Mouse (Mus musculus) hematopoietic stem cell, adult 5-6 weeks (primary cell): ENCODE results near the gene Igf1r. TPM values are rescaled to one million over a fixed set of nuclear protein-coding genes. Genes with fewer than 3 reads are reported as not detected.

Experiments
- ATAC-seq, 2 experiments: fragments of 125-278 bp in 1 of 2; replicated peaks in 1 of 2; 2 replicates each; pipeline ENCODE4 v1.8.0; 2016 to 2017; ENCODE audit warnings: inconsistent platforms in 2 of 2, mild to moderate bottlenecking in 2 of 2, moderate number of reproducible peaks in 2 of 2, low read depth in 1 of 2, moderate TSS enrichment in 1 of 2; ENCODE audit not compliant: low FRiP score in 2 of 2, poor library complexity in 2 of 2, severe bottlenecking in 2 of 2, insufficient read depth in 1 of 2, low TSS enrichment in 1 of 2
- total RNA-seq: library from RNA; stranded (forward); fragments of 172-1452, 232-1000 nt; gene quantifications from 2 replicates; pipeline ENCODE4 v1.2.3, GENCODE M21; 2017

Gene Igf1r
- total RNA-seq, 1 experiment from 2014 or later: 31.6 TPM

- ATAC-seq: peak in 1 of 2 experiments; percentile 29; a peak in 1 of 4 replicates
These were observed 241.5 kb downstream of the Igf1r start for GRCm38 (mm10) chr7:68193958-68194695.

DNA sequence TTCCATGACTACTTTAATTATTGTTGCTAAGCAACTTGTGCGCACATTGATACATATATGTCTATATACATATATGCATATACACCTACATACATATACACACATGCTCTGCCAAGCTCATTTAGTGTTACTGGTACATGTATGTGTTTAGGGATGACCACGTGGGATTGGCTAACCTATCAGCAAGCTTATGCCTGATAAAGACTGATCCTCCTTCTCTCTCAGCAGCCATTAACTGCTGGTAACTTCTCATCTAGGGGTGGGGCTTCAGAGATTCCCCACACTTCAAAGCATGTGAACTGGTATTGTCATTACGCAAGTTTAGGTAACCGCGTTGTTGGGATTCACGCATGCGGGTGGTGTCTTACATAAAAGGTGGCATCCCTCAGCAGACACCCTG, 247.0 kb downstream of the Igf1r start:
- ATAC-seq: no peak

GRCm38 (mm10) chr7:68205776-68206427, 253.3 kb downstream of the Igf1r start:
- no peak for ATAC-seq

DNA sequence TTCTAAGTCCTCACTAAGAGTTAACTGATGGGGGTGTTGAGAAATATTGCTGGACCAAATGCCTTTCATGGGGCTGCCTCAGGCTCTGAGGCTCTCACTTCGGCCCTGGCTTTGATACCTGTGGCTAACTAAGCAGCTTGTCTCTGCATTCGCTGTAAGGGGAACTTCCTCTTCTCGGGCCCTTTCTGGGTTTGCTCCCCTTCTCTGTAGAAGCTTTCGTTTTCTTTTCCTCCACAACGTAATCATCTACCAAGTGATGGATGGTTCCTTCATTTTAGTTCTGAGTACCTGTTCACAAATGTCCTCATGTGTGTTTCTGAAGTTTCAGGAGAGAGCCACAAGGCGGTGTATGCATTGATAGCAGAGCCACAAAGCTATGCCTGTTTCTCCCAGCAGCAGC, 256.4 kb downstream of the Igf1r start:
- peak; percentile 70 to 75 for ATAC-seq

GRCm38 (mm10) chr7:68210417-68210816, 257.8 kb downstream of the Igf1r start:
- ATAC-seq: no peak

GRCm38 (mm10) chr7:68211883-68212282, 259.3 kb downstream of the Igf1r start:
- no peak for ATAC-seq

DNA sequence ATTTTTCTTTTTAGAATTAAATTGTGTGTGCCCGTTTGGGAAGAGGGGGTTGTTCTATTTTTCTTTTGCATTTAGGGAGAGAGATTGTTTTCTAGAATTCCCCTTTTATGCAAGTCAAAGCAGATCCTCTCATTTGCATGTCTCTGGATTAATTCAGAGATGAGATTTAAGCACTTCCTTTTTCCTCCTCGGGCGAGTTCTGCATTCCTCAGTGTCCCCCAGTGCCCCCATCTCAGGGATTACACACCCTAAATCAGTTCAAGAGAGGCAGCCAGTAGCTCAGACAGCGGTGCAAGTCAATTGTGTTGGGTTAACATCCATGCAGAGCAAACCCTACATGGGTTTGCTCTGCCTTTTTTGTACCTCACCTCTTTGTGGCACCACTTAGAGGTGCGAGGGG, 261.2 kb downstream of the Igf1r start:
- no peak for ATAC-seq

- ATAC-seq: no peak
These were observed 263.0 kb downstream of the Igf1r start for GRCm38 (mm10) chr7:68215522-68216070.

GRCm38 (mm10) chr7:68218879-68219278, 266.3 kb downstream of the Igf1r start:
- no peak for ATAC-seq

DNA sequence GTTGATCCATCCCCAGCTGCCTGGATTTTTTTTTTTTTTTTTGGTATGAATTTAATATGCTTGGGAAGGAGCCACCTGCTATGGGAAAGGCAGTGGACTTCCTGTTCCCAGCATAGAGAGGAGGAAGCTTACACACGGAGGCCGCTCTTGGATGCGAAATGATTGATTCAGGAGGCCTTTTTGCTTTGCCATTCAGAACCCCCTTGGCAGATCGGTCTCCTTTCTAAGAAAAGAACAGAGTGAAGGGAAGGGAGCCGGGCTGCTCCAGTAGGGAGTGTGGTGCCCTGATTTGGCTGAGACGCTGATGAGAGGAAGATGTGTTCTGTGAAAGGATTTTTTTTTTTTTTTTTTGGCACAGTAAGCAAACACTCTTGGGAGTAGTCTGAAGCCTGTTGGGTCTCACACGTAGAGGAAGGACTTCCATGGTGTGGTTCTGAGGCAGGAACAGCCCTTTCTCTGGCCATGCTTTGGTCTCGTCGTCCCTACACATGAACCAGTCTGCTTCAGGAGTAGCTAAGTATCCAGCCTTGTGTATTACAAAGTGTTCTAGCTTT, 269.1 kb downstream of the Igf1r start:
- ATAC-seq: no peak

- ATAC-seq: no peak
These were observed 270.8 kb downstream of the Igf1r start for GRCm38 (mm10) chr7:68223356-68223808.

GRCm38 (mm10) chr7:68224006-68224405, 271.4 kb downstream of the Igf1r start:
- no peak for ATAC-seq

DNA sequence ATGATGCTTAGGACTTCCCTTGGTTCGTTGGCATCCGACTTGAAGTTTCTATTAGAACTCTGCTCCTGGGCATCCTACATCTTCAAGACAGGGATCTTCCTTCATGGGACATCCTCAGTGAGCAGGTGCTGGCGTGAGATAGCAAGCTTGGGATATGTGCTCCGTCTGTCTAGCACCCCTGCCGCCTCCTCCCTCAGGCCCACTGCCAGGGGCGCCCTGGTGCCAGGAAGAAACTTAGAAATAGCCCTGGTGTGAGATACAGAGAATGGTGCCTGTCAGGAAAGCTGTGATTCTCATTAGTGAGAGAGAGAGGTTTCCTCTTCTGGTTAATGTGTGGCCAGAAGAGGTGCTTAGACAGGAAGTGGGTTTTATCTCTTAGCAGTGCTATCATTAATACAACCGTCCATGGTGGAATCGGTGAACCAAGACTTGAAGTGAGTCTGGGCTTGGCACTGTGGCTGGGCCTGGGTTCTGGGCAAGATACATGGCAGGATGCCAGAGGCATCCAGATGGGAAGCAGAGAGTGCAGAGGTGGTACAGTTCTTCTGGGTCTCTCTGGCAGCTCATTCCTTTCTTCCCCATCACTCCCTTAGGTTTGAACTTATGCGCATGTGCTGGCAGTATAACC, 272.9 kb downstream of the Igf1r start:
- no peak for ATAC-seq

GRCm38 (mm10) chr7:68227021-68227420, 274.4 kb downstream of the Igf1r start:
- no peak for ATAC-seq

- no peak for ATAC-seq
These were observed 275.0 kb downstream of the Igf1r start for GRCm38 (mm10) chr7:68227621-68228020.

GRCm38 (mm10) chr7:68228491-68228890, 275.9 kb downstream of the Igf1r start:
- ATAC-seq: no peak

DNA sequence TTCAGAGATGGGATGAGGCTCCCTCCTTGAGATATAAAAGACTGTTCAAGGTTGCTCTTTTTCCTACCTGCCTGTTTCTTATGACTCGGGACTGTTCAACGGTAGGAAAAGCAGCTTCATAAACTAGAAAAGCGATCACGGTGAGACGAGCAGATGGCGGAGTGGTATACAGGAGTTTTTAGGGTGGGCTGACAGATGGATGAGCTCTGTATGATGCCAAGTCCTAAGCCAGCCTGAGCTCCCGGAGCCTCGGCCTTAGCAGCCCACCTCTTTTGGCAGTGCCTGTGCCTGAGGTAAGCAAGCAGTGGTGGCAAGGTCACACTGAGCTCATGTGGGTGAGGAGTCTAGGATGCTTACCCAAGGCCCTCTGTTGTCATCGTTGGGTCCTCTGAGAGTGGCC, 278.2 kb downstream of the Igf1r start:
- no peak for ATAC-seq

GRCm38 (mm10) chr7:68232521-68232920, 279.9 kb downstream of the Igf1r start:
- ATAC-seq: no peak
